Mouse (Mus musculus): ENCODE results near the gene Aqp6.

DNA sequence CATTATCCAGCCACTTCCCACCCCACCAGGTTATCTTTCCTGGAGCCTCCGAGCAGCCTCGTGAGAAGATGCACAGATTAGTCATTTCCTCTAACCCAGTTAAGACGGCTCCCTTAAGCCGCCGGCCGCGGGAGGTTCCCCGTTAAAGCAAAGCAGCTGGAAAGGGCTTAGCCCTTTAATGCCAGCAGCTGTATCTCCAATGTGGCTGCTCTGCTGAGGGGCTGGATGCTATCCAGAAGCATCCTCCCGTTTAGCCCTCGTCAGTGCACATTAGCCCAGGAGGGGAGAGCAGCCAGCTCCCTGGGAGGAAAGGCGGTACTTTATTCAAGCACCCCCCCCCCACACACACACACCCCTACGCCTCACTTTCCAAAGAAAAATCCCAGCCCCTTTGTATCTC, 13.6 kb downstream of the Aqp6 start:
- TF ChIP-seq CTCF (IDR thresholded peaks at IDR 0.05; ENCODE audit: low read depth, low read length) = no peak
- TF ChIP-seq GATA1 (IDR thresholded peaks at IDR 0.05; ENCODE audit: borderline replicate concordance, low read length) = no peak
- no peak for TF ChIP-seq POLR2AphosphoS5 (IDR thresholded peaks at IDR 0.05; ENCODE audit: insufficient replicate concordance, low read depth, low read length)
- no peak for TF ChIP-seq TAL1 (conservative IDR thresholded peaks at IDR 0.05; ENCODE audit: low read depth, low read length)
- no peak for TF ChIP-seq GATA2 (IDR thresholded peaks at IDR 0.05; ENCODE audit: borderline replicate concordance, low read depth, low read length)

Measured in G1E (cell line).